Mouse (Mus musculus): ENCODE measurements at regions not wholly inside any gene's neighbourhood (a gene's known extent, or its start where the extent isn't known, plus 50 kb on each side); places are given as distances from the start of the nearest gene placed in this dataset.
A peak's percentile ranks its signal among the peaks of the same experiment; 100 is the strongest.

GRCm38 (mm10) chr6:60217840-60218239 is 611.8 kb downstream of the Snca start:
- Histone ChIP-seq H3K36me3 (no peaks in the 10 kb centered on the region), H3K27ac (replicated peaks) (no peak overlapping the region), H3K9me3 (replicated peaks) (no peaks in the 10 kb centered on the region), H3K4me3 (no peak overlapping the region), H3K27me3 (ENCODE audit: low read depth, poor library complexity, severe bottlenecking) (no peaks in the 10 kb centered on the region), H3K4me1 (no peaks in the 10 kb centered on the region)
- DNase-seq (ENCODE audit: low spot score), result no peak

DNA sequence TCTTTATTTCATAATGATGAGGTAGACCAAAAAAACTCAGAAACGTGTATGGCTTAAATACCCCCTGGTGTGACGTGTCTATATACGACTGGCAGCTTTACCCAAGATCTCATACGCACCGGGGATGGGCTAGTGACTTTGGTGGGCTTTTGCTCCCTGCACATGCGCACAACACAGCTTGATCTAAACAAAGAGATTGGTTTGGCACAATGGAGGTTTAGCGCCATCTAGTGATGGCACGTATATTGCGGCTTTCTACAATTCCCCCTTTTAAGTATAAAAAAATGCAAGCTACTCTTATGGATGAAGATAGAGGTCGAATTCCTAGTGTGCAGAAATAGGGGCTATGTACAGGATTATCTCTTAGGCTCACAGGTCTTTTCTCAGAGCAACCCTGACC is 628.1 kb downstream of the Snca start:
- Histone ChIP-seq H3K9me3 (replicated peaks) (peaks cover 19% of the 10 kb centered on the region), H3K36me3 (no peaks in the 10 kb centered on the region), H3K4me3 (no peak overlapping the region), H3K4me1 (no peaks in the 10 kb centered on the region), H3K27me3 (ENCODE audit: low read depth, poor library complexity, severe bottlenecking) (no peaks in the 10 kb centered on the region), H3K27ac (replicated peaks) (no peak overlapping the region)
- 77% methylated on average over 10 of the region's 10 CpGs for WGBS
- DNase-seq (ENCODE audit: low spot score), result peak; percentile 40
